Mouse (Mus musculus): ENCODE measurements around the gene Olfr934.
A peak's percentile ranks its signal among the peaks of the same experiment; 100 is the strongest.

The Olfr934 gene

DNA sequence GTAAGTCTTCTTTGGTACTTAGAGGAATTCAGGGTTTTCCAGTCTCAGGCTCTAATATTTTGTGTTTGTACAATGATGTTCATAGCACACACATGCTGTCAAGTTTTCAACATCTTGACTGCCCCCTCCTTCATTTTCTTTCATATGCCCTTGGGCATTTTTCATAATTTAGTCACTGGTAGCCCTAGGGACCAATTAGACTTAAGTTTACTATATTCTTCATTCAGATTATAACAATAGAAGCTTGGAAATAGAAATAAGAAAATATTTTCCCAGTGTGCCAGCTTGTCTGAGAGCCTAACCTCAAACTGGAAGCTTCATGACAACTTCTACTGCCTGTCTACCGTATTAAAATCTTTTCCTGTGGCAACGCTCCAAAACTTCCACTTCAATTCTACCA is at the start of gene Olfr934:
Gene Olfr934 (minus strand): TSS at position 101 of the 400 bp plus-strand sequence.
- DNase-seq: no peak

DNA sequence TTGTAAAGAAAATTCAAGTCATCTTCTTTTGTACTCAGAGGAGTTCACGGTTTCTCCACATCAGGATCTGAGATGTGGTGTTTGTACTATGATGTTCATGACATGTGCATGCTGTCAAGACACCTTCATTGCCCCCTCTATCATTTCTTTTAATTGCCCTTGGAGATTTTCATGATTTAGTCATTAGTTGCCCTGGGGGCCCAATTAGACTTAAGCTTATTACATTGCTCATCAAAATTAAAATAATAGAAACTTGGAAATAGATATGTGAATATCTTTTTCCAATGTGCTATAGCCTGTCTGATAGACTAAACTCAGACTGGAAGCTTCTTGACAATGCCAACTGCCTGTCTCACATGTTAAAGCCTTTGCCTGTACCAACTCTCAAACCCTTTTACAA is 35.2 kb upstream of the Olfr934 start, which contains the start of gene Olfr146:
Gene Olfr146 (minus strand): TSS at position 101 of the 400 bp plus-strand sequence.
- DNase-seq: no peak

DNA sequence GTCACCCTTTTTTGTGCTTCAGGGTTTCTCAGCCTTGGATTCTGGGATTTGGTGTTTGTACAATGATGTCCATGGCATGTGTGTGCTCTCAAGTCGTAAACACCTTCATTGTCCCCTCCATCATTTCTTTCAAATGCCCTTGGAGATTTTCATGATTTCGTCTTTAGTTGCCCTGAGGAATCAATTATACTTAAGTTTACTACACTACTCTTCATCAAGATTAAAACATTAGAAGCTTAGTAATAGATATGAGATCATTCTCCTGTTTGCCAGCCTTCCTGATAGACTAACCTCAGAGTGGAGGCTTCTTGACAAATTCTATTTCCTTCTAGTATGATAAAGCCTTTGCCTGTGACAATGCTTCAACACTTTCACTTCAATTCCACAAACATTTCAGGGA is 11.5 kb upstream of the Olfr934 start, which contains the start of gene Olfr935:
Gene Olfr935 (minus strand): TSS at position 101 of the 400 bp plus-strand sequence.
- no peak for DNase-seq

DNA sequence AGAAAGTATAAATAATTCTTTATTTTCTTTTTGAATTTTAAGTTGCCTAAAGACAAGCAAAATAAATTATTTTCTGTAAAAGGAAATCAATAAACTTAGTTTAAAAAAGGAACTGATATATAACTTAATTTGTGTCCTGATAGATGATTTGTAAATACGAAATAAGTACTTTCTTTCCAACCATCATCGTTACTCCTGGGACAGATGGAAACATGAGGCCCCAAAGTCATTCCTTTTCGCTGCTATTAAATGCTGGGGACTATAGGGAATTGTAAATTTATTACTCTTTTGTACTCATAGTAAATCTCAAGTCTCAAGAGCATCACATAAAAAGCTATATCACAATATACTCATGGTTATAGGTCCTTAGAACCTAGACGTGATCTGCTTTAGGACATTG is 16.1 kb downstream of the Olfr934 start, which contains the start of gene Olfr933:
Gene Olfr933 (plus strand): TSS at position 301 of the 400 bp plus-strand sequence.
- DNase-seq: no peak

DNA sequence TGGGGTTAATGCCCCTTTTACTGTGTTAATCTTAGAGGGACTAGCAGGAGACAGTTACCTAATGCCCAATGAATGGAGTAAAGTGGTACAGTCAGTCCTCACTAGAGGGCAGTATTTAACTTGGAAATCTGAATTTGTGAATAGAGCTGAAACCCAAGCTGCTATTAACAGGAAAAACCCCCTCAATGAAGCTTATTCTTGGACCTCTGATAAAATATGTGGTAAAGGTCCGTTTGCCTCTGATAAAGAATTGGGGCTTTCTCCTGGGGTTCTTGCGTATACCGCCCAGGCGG is 34.0 kb downstream of the Olfr934 start:
- no peak for DNase-seq

DNA sequence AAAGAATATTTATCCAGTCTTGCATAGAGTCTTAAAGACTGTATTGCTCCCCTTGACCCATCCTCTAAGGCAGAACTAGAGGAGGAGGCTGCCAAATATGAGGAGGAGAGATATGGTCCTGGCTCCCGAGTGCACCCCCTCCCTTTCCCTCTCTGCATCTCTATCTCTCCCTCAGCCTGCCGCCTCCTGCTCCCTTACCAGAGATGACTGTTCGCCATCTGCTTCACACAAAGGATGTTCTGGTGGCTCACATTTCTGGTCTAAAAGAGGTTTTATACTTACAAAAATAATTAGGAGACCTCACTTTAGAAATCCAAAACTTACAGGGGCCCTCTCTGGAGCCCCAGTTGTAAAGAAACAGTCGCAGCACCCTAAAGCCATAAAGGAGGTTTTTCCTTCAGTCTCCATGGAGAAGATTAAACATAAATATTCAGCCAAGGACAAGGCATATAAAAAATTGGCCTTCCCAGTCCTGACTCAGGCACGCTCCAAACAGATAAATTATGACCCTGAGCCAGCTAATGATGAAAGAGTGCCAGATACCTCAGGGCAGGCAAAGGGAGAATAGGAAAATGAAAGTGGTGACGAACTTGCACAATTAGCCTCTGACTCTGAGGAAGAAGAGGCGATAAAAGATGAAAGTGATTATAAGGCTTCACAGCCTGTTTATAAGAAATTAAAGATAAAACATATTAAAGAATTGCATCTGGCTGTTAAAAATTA is 34.6 kb downstream of the Olfr934 start:
- DNase-seq: peak; percentile 25
